Mouse (Mus musculus) left cerebral cortex, postnatal 25 days (tissue): ENCODE results near the gene Cenps. TPM values are rescaled to one million over a fixed set of nuclear protein-coding genes. Genes with fewer than 3 reads are reported as not detected.

Experiments used
- total RNA-seq, 2 experiments: library from RNA; stranded (reverse); gene quantifications; 2 replicates each; pipeline ENCODE4 v1.2.3; 2021

Gene Cenps
- total RNA-seq, 2 experiments from 2014 or later, result 23.3 to 24.3 TPM

Other genes starting within 250 kb of the Cenps start
- 10 to 100 TPM; 45.5 to 47.0 TPM for gene Pex14, start 37.8 kb downstream of the Cenps start, total RNA-seq
- 10 to 100 TPM; 54.9 to 58.6 TPM for gene Dffa, start 33.5 kb downstream of the Cenps start, total RNA-seq
- gene Cort, start 10.9 kb downstream of the Cenps start, total RNA-seq, result 10 to 100 TPM; 13.7 to 14.1 TPM
- gene Pgd, start 29.1 kb upstream of the Cenps start, total RNA-seq, result 10 to 100 TPM; 33.1 to 33.5 TPM
- gene Kif1b, start 170.1 kb upstream of the Cenps start, total RNA-seq, result 100 to 1,000 TPM; 432 to 448 TPM